Mouse (Mus musculus): Measurements from ENCODE around the gene Ankrd31.

DNA sequence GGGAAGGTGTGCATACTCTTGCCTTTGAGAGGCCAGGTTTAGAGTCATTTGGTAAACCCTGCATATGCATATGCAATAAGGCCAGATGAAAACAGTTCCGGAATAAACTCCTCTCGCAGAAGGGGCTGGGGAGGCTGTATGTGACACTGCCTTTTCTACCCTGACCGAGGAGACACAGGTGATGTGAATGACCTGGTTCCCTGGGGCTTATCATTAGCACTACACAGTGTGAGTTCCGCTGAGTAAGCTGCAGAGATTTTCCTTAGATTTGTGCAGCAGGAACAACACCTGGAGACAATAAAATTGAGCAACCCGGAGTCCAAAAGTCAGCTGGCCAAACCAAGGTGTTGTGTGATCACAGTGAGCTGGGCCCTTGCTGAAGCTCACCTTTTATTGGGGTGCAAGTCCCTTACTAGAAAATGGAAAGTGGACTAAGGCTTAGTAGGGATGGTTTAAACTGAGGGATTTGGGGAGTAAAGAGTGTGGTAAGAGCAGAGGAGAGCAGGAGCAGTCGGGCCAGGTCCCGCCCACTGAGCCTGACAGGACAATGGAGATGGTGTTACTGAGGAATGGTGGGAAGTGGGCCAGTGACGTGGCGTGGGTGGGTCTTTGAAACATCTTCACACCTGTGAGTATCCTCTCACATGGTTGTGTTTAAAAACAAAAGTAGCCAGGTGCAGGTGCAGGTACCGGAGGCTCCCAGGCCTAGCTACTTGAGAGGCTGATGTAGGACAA, 178.1 kb downstream of the Ankrd31 start:
- TF ChIP-seq GATA1 (IDR thresholded peaks at IDR 0.05; ENCODE audit: borderline replicate concordance, low read length) (no peak), FLI1 (IDR thresholded peaks at IDR 0.05; ENCODE audit: low read length) (no peak)

All from megakaryocyte, embryonic 14.5 days (primary cell).